Mouse (Mus musculus): ENCODE measurements at regions not wholly inside any gene's neighbourhood (a gene's known extent, or its start where the extent isn't known, plus 50 kb on each side); places are given as distances from the start of the nearest gene placed in this dataset.
A peak's percentile ranks its signal among the peaks of the same experiment; 100 is the strongest.

DNA sequence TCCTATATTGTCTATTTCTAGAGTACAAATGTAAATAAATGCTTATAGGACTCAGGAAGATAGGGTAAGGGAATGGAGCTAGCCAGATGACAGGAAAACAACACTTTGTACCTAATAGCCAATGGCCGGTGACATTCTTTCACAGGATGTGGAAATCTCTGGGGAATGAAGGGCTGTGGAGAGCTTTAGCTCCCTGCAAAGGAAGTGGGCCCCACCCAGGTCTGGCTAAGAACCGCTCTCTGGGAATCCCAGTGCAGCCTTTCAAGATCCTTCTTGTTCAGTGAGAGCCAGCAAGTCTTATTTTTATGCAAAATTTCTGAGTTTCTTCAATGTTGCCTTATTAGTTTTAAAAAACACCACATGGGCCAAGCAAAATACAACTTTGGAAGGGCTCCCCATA is 54.7 kb upstream of the Pappa2 start:
- no peak for DNase-seq (ENCODE audit: low spot score in 2 of 2)

DNA sequence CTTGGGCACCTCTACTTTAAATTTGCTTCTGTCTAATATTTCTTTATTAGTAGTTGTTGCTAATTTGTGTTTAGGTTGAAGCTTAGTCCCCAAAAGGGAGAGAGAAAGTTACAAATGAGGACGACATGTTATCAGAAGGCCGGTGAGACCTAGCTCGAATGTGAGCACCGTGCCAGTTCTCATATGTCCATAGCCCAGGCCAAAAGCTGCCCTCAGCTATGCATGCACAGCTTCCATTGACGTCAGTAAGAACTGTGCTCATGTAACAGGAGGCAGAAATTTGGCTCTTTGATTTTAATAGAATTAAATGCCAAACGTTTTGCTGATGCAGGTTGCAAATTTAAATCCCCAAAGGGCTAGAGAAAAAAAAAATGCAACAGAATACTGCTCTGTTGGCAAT is 56.1 kb upstream of the Pappa2 start:
- no peak for DNase-seq (ENCODE audit: low spot score in 2 of 2)

DNA sequence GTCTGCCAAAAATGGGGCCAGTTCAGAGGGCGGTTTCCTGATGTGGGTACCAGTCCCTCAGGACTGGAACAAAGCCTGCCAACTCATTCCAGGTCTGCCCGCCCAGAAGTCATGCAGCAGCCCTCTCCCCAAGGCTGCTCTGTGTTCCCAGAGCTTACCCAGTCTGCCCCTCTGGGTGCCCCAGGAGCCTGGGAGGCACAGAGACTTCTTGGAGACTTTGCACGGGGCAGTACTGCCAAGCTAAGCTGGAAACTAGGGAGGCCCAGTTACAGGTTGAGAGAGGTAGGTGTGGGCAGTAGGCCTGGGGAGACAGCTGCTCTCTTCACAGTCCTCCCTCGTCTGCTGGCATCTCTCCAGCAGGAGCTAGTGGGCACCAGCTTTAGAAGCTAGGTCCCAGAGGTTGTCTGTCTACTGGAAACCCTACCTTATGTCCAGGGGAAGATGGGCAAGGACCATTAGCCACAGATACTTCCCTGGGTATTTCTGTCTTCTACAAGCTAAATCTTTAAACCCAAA is 65.6 kb upstream of the Pappa2 start:
- no peak for DNase-seq (ENCODE audit: low spot score in 2 of 2)

DNA sequence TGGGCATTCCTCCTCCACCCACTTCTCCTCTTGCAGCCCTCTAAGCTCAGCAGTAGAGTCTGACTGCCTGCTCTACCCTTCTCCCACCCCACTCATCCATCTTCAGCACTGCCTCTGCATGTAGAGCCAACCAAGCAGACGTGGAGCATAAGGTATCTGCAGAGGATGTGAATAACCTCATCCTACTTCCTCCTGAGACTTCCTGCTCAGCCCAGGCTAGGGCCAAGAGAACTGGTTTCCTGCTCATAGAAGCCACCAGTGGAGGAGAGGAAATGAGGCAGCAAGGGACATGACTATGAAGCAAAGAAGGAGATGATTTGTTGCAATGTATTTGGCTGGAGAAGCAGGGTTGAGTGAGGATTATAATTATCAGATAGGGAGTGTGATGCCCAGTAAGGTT is 84.7 kb upstream of the Pappa2 start:
- DNase-seq (ENCODE audit: low spot score in 2 of 2): no peak

- no peak for DNase-seq (ENCODE audit: low spot score in 2 of 2)
These were observed 118.9 kb upstream of the Pappa2 start for GRCm38 (mm10) chr1:159099205-159099604.

- DNase-seq (ENCODE audit: low spot score in 2 of 2): no peak
These were observed 109.9 kb upstream of the Cop1 start for GRCm38 (mm10) chr1:159122201-159122600.

GRCm38 (mm10) chr1:159124874-159125273 is 107.2 kb upstream of the Cop1 start:
- DNase-seq (ENCODE audit: low spot score in 2 of 2): no peak

DNA sequence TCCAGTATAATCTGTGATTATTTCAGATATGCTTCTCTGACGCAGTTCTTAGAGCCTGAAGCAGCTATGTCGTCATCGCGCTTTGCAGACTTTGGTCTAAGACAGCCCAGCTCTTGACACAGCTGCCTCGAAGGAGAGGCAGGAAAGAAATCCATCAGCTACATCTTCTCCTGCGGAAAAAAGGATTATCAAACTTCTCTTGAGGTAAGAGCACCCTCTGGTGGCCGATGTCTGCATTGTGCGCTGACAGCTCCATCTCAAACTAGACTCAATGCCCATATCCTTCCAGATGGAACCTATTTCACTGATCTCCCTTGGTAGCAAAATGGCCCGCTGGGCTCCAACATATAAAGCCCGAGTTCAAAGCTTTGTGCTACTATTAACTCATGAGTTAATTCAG is 96.8 kb upstream of the Cop1 start:
- DNase-seq (ENCODE audit: low spot score in 2 of 2): peak in 1 of 2 experiments; percentile 28

- no peak for DNase-seq (ENCODE audit: low spot score in 2 of 2)
These were observed 84.2 kb upstream of the Cop1 start for GRCm38 (mm10) chr1:159147788-159148497.

GRCm38 (mm10) chr1:159148498-159149187 is 83.5 kb upstream of the Cop1 start:
- no peak for DNase-seq (ENCODE audit: low spot score in 2 of 2)

- DNase-seq (ENCODE audit: low spot score in 2 of 2): no peak
These were observed 82.9 kb upstream of the Cop1 start for GRCm38 (mm10) chr1:159149207-159149606.

- no peak for DNase-seq (ENCODE audit: low spot score in 2 of 2)
These were observed 82.4 kb upstream of the Cop1 start for GRCm38 (mm10) chr1:159149721-159150120.

GRCm38 (mm10) chr1:159150351-159150750 is 81.8 kb upstream of the Cop1 start:
- DNase-seq (ENCODE audit: low spot score in 2 of 2): no peak

DNA sequence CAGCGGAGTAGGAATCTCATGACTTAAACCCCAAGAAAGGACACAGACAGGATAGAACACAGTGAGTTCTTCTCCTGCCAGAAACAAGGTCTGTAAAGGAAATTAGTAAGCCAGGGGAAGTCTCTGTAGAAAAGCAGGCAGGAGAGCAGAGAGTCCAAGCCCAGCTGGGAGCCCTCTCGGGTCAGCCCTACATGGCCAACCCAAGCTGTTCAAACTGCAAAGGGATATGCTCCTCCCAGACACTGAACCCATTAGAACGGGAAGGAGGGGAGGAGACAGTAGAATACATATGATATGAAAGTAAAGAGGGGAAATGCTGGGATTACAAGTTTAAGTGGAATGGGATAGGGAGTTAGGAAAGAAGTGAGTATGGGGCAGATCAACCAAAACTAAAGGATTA is 75.7 kb upstream of the Cop1 start:
- no peak for DNase-seq (ENCODE audit: low spot score in 2 of 2)

- no peak for DNase-seq (ENCODE audit: low spot score in 2 of 2)
These were observed 71.8 kb upstream of the Cop1 start for GRCm38 (mm10) chr1:159160035-159160960.

DNA sequence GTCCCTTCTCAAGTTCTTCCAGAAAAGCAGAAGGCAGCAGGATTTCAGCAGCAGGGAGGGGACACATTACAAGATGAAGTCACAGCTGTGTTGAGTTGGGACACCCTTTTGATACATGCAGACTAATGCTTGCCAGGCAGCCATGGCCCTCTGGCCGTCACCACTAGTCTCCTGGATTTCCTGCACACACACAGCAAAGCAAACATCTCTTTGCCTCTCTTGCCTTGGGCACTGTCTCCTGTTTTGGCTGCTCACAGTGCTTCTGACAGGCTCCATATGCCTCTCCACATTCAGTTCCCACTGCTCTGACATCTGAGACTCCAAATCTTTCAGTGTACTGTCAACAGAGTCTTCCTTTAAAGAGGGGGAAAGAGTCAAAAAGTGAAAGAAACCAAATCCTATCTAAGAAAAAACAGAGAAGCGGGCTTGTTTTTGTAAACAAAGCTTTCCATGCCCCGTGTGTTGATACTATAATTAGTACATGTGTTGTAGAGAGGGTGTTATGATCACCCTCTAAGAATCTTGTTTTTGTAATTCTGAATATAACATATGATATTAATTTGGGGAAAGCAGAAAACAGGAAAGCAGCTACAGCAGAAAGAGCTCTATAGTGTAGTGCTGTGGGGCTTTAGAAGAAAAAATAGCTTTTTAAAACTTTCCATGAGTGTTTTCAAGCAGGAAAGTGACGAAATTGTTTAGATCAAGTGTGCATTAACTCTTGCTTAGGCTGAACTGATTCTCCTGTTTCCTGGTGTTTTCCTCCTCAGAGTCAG is 68.8 kb upstream of the Cop1 start:
- no peak for DNase-seq (ENCODE audit: low spot score in 2 of 2)

DNA sequence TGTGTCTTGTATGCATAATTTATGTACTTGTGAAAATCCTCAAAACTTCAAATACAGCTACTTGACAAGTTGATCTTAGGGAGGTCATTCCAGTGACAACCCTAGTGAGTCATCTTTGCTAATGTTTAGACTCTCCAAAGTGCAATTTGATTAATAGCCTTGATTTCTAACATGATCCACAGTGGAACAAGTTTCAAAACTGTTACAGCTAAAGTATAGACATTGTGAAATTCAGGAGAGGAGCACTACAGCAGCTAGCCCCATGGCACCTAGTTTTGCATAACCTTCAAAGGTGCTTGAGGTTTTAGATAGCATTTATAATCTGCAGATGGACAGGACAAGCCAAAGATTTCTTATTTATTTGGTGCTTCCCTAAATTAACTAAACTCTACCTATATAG is 50.1 kb upstream of the Cop1 start:
- no peak for DNase-seq (ENCODE audit: low spot score in 2 of 2)

Data from thymus, postnatal 10 days (tissue).